Mouse (Mus musculus): ENCODE measurements around the gene C330007P06Rik. TPM values are rescaled to one million over a fixed set of nuclear protein-coding genes. Genes with fewer than 3 reads are reported as not detected.

C330007P06Rik gene
- polyA plus RNA-seq, 1 experiment from 2014 or later, result 23.9 TPM

DNA sequence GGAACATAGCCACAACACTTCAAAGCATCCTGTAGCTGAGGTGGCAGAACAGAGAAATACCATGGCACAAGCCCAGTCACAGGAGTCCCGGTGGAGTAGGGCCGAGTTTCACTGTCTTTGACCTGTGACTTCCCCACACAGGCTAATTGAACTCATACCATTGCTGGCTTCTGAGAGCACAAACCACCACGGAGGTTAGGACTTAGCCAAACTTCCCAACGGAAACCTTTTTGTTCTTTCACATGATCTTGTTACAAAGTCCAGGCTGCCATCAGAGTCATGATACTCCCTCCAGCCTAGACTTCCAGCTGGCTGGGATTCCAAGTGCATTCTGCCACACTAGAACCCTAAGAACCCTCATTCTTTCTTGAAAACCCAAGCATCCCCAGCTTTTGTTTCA, 96.2 kb downstream of the C330007P06Rik start:
- H3K4me1 ChIP-seq (replicated peaks), result no peaks in the 10 kb centered on the region
- no peaks in the 10 kb centered on the region for H3K27me3 ChIP-seq
- WGBS, result 79% methylated on average over 4 of the region's 4 CpGs
- no peak overlapping the region for H3K9ac ChIP-seq
- H3K36me3 ChIP-seq, result no peaks in the 10 kb centered on the region
- H3K4me2 ChIP-seq, result no peak overlapping the region
- no peak overlapping the region for H3K4me3 ChIP-seq
- ATAC-seq (ENCODE audit: low read depth), result no peak
- no peak overlapping the region for H3K27ac ChIP-seq (replicated peaks)
- H3K9me3 ChIP-seq, result no peaks in the 10 kb centered on the region

DNA sequence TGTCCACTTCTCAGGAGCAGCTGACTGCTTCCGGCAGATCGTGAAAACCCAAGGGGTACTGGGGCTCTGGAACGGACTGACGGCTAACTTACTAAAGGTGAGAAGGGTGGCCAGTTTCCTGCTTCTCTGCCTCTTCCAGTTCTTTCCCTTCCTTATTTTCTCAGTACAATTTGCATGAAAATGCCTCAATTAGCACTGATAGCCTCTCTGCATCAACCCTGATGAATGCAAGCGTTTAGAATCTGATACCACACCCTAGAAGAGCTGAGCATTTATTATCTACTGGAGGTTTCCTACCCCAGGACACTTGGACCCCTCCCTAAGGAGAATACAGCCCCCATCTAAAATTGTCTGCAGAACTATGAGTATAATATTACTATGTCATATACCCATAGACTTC, 98.4 kb downstream of the C330007P06Rik start:
- Histone ChIP-seq H3K4me2 (no peak overlapping the region), H3K4me3 (no peak overlapping the region), H3K9ac (no peak overlapping the region), H3K36me3 (no peaks in the 10 kb centered on the region), H3K4me1 (replicated peaks) (no peaks in the 10 kb centered on the region), H3K27me3 (no peaks in the 10 kb centered on the region), H3K27ac (replicated peaks) (no peak overlapping the region), H3K9me3 (no peaks in the 10 kb centered on the region)
- WGBS, result 81% methylated on average over 5 of the region's 5 CpGs
- ATAC-seq (ENCODE audit: low read depth), result no peak

Other genes starting within 250 kb of the C330007P06Rik start
- gene Akap17b, start 228.7 kb downstream of the C330007P06Rik start, polyA plus RNA-seq (2015; fragmentation: Nextera tagmentation; extraction: Ambion mirVana), result 4.7 and 5.2 TPM in 2 replicates
- 0.70 and 0.85 TPM in 2 replicates for gene Slc25a43, start 130.5 kb downstream of the C330007P06Rik start, polyA plus RNA-seq (2015; fragmentation: Nextera tagmentation; extraction: Ambion mirVana)
- gene Slc25a5, start 78.5 kb downstream of the C330007P06Rik start, polyA plus RNA-seq (2015; fragmentation: Nextera tagmentation; extraction: Ambion mirVana), result 565 and 581 TPM in 2 replicates
- gene Ube2a, start 211 bp downstream of the C330007P06Rik start, polyA plus RNA-seq (2015; fragmentation: Nextera tagmentation; extraction: Ambion mirVana), result 129 and 135 TPM in 2 replicates
- 13.6 and 15.5 TPM in 2 replicates for gene Nkrf, start 28.8 kb upstream of the C330007P06Rik start, polyA plus RNA-seq (2015; fragmentation: Nextera tagmentation; extraction: Ambion mirVana)
- gene Sept6, start 117.7 kb upstream of the C330007P06Rik start, polyA plus RNA-seq (2015; fragmentation: Nextera tagmentation; extraction: Ambion mirVana), result 77.9 and 85.3 TPM in 2 replicates
- gene Sowahd, start 174.7 kb upstream of the C330007P06Rik start, polyA plus RNA-seq (2015; fragmentation: Nextera tagmentation; extraction: Ambion mirVana), result 0.15 TPM in 1 of 2 replicates, not detected in the other
- 319 and 363 TPM in 2 replicates for gene Rpl39, start 211.3 kb upstream of the C330007P06Rik start, polyA plus RNA-seq (2015; fragmentation: Nextera tagmentation; extraction: Ambion mirVana)
- 28.8 and 33.6 TPM in 2 replicates for gene Upf3b, start 236.2 kb upstream of the C330007P06Rik start, polyA plus RNA-seq (2015; fragmentation: Nextera tagmentation; extraction: Ambion mirVana)